Mouse (Mus musculus) cerebellum, adult 9-11 months (tissue): Measurements from ENCODE around the gene Dlk1.

Experiments
- DNase-seq: peaks from one replicate; pipeline ENCODE4 v3.0.0; 2022

Gene Dlk1

DNA sequence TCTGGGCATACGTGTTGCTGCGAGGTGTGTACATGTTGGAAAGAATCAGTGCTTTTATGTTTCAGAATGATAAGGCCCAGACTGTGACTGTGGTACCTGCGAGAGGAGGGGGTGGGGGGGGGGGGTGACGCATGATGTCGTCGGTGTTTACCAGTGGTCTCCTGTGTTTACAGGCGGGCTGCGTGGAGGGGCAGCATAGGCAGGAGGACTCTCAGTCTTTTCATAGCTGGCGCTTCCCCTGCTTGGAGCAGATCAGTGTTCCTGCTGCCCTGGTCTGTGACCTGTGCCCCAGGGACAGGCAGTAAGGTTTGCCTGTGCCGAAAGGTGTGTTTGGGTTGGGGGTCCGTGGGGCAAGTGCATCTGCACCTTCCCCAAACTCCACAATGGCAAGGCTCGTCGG is at the start of gene Dlk1:
Dlk1 (plus strand) TSS at position 232 of the 400 bp plus-strand sequence.
- no peak for DNase-seq

DNA sequence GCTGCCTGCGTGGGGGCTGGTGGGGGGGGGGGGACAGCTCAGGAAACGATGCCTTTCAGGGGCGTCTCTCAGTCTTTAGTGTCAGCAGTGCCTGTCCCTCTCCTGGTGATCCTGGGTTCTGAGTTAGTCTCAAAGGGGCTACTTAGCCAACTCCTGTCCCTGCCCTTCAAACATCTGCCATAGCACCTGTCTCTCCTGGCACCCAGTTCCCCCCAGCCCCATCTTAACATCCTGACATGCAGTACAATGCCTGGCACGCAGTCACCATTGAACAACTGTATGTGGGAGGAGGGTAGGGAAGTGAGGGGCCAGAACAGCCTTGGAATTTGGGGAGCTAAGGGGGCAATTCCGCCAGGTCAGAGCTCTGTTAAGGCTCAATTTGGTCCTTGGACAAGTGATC is 49.7 kb upstream of the Dlk1 start:
- DNase-seq: no peak

DNA sequence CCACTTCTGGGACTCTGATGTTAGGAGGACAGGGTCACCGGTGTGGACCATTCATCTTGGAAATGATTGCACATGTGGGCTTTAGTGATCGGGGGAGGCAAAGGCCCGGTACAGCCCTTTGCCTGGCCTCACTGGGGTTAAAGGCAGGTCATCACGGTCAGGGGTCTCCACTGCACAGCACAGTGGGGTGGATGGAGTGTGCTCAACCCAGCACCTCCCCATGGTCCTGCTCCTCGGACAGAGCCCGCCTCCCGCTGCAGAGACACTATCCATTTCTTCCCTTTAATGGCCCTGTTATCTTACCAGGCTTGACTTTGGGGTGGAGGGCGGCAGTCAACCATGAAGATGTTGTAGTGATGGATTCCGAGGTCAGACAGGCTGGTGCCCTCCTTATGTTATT is 48.9 kb upstream of the Dlk1 start:
- no peak for DNase-seq

DNA sequence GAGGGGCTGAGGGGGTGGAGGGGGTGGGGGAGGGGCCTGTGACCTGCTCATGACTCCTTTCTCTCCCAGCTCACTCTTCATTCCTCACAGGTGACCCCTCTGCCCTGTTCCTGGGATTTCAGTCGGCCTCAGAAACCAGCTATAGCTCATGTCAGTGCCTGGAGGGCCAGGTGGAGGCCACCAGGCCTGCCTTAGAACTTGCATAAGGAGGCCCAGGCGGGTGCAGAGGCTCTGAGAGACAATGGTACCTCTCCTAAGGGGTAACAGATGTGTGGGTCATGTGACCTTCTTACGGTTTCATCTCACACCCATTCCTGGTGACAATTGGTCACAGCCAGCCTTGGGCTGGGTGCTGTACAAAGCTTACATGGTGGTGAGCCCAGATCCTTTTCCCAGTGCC is 46.6 kb upstream of the Dlk1 start:
- no peak for DNase-seq

DNA sequence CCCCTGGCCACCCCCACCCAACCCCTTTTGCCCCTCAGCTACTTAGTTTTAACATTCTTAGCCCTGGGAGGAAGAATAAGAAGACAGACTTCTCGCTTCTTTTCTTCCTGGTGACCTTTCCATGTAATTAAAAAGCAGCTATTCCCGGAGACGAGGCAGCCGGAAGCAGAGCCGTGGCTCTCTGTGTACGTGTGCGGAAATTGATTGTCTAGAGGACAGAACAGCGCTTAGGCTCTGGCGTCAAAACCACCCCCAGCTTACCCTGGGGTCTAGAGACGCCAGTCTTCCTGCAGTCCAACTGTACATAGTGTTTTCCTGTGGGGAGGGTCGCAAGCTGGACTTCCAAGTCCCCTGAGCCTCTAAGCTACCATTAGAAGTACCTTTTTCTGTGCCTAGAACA is 41.9 kb upstream of the Dlk1 start:
- no peak for DNase-seq

DNA sequence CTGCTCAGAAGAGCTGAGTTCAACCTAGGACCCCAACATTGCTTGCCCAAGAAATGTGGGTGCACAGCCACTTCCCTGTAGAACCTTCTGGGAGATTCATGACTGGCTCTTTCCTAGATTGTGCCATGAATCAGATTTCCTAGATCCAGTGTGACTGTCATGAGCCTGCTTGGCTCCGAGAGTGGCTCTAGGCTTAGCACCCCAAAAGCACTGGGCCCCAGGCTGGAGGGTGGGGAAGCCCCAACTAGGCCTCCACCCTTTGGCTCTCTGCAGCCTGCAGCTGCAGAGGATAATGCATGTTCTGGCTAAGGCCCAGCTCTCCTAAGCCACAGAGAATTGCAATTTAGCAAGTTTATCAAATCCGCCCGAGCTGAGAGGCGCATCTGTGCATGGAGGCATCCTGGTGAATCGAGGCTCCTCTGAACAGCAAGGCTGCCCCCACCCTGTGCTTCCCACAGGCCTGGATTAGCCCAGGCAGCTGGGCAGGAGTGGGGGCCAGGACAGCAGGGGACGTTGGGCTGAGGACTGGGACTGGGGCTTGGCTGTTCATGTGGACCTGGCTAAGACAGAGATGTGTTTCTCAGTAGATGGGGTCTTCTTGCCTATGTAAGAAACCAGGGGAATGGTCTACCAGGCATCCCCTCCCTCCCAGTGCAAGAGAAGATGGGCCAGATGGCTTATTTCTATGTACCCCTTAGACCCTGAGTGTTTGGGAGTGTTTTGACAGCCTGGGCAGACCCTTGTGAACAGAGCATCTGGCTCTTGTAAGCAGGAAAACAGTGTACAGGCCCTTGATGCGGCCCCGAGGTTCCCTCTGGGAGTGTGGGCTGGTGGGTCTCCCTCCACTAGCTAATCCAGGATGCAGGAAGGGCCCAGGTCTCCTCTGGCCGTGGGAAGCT is 41.2 kb upstream of the Dlk1 start:
- DNase-seq: no peak

DNA sequence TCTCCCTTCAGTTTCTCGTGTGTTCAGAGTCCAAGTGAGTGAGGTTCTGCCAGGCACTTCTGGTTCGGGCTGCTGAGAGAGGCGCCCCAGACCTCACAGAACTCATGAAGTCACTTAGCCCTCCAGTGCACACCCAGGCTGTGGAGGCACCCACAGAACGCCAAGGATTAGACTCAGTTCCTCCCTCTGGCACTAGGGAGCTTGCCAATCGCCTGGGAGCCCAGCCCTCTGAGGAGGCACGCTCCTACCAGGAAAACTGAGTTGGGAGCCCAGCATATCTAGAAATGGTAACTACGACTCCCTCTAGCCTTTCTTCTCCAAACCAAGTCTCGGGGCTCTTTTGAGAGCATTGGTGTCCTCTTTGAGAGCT is 40.6 kb upstream of the Dlk1 start:
- no peak for DNase-seq

DNA sequence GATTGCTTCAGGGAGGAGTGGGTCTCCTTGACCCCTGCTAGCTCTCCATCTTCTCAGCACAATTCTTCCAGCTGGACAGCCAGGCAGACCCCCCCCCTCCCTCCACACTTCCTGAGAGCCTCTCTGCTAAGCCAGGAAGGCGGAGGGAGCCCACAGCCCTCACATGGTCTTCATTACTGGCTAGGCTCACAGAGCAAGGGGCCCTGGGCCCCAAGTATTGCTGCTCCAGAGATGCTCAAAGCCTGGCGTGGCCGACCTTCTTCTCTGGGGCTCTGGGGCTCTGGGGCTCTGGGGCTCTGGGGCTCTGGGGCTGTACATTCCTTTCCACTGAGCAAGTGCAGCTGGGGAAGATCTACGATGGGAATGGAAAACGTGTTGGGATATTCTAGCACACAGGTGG is 39.9 kb upstream of the Dlk1 start:
- DNase-seq: no peak

DNA sequence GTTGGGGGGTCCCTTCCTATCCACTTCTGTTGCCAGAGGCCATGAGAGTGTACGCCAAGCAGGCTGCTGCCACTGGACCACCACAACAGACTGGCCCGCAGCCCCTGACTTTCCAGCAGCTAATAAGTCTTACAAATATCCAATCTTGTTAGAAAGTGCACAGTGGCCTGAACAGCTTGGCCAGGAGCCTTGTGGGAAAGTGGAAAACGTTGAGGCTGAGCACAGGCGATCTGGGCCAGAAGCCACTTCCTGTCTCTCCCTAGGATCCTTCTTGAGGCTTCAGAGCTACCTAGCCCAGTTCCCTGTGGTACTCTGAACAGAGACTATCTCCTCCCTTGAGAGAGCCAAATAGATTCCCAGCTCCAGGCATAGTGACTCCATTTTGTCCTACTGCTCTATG is 39.3 kb upstream of the Dlk1 start:
- DNase-seq: no peak

DNA sequence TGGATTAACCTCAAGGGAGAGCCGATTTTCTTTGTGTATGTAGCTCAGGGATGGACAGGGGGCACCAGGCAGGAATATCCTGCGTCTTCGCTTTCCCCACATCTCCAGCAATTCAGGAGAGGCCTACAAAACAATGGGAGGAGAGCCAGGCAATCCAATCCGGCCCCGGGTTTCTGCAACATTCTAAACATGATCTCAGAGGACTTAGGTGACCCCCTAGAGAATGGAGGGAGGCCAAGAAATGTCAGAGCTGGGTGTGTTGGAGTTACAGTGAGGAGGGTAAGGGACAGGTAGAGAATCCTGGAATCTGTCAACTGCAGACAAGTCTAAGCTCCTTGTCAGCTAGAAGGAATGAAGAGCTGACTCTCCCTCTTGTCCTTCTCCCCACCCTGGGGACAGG is 35.9 kb upstream of the Dlk1 start:
- no peak for DNase-seq

DNA sequence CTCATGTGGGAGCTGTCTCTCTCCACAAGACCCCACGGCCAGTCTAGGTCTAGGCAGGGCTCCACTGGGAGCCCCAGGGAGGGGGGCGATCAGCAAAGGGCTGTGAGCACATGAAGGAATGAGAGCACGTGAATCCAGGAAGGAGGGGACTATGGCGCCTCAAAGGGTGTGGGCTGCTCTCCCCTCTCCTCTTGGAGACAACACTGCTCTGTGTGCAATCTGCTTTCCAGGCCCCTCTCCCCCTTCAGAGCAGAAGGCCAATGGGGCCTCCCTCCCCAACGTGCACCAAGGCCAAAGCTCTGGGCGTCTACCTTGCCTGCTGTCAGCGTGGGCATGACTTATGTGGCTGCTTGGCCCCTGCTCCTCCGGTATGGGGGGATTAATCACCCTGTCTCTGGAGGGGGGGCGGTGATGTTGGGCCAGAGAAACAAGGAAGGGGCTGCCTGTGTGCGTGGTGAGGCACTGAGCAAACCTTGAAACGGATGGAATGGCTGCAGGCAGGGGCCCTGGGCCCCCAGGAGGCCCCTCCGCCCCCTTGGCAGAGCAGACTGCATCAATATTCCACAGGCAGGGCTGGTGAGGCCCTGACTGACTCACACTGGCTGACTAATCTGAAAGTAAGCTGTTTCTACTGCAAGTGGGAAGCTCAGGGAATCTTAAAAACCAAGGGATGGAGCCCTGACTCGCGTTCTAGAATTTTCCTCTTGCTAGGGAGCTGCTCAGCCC is 35.0 kb upstream of the Dlk1 start:
- DNase-seq: no peak

DNA sequence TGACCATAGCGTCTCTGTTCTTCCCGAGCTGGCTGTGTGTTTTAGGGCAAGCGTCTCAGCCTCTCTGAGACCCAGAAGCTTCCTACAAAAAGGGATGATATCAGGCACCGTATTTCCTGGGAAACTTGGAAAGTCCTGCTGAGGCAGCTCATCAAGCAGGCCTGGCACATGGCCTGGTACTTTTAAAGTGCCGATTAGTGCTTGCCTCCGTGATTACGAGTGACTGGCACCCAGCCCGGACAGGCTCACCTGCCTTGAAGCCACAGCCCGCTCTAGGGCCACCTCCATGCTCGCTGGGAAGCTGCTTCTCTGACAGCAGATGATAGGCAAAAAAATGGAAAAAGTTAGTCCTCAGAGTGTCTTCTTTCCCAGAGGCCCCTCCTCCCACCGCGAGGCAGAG is 32.6 kb upstream of the Dlk1 start:
- DNase-seq: no peak

DNA sequence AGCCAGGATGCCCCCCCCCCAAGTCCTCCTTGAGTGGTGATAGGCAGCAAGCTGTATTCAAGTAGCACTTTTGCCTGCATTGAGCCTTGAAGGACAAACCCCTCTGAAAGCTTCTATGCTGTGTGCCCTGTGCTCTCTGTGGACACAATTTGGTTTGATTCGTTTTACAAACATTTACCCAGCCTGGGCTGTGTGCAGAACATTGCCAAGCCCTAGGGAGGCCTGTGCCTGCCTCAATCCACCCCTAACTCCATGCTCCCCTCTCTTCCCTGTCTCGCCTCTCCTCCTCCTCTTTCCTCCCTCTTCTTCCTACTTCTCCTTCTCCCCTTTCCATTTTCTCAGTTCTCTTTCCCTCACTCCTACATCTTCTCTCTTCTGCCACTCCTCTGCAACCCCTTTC is 29.5 kb upstream of the Dlk1 start:
- no peak for DNase-seq

DNA sequence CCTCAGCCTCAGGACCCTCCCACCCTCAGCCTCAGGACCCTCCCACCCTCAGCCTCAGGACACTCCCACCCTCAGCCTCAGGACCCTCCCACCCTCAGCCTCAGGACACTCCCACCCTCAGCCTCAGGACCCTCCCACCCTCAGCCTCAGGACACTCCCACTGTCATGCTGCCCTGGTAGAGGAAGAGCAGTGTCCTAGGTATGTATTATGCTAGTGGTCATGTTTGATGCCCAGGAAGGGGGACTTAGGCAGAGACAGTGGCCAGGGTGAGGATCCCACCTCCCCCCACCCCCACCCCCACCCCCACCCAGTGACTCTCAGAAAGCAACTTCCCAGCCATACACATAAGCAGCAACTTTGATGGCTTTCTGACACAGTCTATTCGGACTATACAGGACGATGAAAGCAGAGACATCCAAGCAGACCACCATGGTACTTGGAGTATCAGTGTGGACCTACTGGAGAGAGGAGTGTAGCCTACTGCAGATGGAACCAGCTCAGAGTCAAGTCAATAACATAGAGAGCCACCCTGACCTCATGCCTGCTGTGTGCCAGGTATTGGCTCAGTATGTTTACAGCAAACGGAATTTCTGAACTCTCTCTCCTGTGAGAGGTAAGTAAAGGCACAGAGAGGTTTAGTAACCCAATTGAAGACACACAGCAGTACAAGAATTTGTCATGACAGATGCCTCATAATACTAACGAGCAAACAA is 28.8 kb upstream of the Dlk1 start:
- DNase-seq: no peak

DNA sequence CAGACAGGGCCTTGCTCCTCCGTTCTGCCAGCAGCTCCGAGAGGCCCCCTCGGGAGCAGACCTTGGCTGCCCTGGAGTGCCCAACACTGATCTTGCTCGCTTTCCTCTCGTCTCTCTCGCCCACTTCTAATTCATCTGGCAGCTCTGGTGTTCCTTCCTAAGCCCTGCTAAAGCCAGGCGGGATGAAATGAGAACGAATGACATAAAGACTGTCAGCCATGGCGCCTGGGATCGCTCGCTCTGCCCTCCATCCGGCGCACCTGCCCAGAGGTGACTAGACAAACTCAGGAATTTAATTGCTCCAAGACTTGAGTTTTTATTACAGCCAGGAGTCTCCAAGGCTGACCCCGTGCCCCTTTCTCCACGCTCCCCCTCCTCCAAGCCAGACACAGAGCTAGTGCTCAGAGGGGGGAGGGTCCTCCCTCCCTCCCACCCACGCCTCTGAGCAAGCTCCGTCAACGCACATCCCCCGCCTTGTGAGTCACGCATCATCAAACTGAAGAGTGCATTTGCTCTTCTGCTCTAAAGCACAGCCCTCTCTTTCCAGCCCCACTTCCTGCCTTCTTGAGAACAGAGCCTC is 27.8 kb upstream of the Dlk1 start:
- no peak for DNase-seq

DNA sequence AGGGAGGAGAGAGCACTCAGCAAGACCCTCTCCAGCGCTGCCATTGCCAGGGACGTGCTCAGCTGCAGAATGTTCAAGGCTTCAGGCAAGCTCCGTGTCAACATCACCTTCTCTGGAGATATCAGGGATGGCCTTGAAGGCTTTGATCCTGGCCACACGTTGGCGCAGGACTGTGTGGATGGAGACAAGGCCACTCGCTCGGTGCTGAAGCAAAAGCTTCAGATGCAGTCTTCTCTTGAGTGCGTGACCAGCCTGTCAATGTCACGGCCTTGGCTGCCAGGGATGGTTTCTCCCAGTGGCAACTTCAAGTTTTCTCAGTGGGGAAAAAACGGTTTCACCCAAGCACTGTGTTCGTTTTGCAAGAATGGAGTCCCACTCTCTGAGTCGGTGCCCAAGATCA is 26.6 kb upstream of the Dlk1 start:
- DNase-seq: no peak

DNA sequence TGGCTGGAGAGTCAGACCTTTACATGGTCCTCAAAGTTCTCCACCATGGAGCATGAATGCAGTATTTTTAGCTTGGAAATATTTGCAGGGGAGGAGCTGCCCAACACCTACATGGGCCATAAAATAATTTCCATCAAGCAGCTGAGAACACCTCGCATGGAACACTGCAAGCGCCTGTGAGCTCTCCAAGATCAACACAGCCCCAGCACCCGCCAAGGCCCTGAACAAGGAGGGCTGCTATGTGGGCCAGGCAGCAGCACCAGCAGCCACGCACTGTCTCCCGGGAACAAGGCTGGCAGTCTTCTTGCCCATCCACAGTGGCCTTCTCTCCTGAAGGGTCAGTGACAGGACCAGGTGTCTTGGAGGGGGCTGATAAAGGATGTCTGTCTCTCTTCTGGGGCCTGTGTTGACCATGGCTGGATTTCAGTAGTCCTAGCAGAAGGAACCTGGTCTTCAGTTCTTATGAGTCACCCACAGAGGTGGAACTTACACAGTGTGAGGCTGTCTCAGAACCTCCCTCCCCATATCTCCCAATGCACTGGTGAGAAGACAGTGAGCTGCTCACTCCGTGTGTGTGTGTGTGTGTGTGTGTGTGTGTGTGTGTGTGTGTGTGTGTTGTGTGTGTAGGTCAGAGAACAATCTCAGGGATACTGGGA is 20.0 kb upstream of the Dlk1 start:
- no peak for DNase-seq

DNA sequence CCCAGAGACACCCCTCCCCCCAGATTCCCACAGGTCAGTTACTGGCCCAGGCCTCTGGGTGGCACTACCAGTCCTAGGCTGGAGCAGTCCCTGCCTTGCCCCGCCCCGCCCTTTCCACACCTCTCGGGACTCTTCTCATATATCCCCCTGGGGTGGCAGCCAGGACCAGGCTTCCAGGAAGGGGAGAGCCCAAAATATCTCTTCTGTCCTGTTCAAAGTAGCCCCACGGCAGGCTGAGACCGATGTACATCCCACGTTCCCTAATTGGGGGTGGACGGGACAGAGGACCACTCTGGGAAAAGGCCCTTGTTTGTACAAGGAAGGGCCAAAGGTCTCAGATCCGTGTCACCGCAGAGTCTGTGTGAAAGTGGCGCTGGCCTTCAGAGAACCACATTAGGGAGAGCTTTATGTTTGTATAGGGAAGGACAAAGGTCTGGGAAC is 16.2 kb upstream of the Dlk1 start:
- peak; percentile 9 for DNase-seq

DNA sequence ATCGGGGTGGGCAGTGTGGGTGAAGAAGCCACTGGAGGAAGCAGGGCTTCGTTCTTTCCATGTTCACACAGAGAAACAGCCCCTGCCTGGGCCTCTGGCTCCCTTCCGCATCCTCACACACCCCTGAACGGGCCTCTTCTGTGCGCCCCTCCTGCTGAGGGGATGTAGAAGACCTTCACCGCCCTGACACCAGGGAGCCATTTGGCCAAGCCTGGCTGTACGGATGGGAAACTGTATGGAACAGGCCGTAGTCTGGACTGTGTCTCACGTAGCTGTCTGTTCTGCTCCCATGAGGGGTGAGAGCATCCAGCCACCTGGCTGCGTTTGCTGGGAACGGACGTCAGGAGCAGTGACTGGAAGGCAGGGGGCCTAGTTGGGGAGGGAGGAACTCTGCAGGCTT is 15.8 kb upstream of the Dlk1 start:
- no peak for DNase-seq

DNA sequence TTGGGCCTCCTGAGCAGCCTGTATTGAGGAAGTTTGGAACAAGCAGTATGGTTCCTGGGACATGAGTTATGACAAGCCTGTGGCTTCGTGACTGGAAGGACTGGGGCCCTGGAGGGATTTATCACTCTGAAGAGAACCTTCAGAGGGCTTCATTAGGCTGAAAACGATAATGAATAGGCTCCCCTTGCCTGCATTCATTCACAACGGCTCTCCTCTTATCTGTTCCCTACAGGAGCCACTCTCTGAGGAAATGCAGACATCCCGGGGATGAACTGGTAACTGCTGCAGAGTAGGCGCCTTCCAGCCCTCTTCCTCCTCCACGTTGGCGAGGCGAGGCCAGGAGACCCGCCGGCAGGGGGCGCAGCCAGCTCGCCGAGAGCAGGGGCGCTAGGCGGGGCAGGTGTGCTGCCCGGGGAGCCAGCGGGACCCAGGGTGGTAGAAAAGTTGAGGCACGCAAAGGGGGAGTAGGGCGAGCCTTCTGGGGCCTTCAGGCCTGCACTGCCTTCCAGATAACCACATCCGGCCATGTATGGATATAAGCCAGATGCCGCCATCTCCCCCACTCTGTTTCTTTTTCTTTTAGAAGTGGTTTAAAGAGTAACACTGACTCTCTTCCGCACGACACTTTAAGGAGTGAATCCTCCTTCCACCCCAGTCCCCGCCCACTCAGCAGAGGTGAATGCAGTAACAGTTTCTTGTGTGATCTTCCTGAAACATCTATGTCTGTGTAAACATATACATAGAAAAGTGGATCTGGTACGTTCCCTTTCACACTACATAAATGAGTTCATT is 14.9 kb upstream of the Dlk1 start:
- peak; percentile 25 for DNase-seq

DNA sequence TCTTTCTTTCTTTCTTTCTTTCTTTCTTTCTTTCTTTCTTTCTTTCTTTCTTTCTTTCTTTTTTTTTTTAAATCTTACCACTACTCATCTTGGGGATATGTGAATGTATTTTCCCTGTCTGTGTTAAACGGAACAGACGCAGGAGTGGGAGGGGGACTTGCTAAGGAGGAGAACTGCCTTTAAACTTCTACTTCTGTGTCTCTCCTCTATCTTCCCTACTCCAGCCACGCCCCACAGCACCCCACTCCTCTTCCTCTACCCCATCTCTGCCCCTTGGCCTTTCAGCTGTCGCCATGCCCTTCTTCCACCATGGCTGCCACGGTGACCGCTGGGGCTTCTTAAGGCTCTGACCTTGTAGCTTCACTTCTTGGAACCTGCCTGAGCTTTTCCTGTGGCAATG is 14.2 kb upstream of the Dlk1 start:
- DNase-seq: no peak

DNA sequence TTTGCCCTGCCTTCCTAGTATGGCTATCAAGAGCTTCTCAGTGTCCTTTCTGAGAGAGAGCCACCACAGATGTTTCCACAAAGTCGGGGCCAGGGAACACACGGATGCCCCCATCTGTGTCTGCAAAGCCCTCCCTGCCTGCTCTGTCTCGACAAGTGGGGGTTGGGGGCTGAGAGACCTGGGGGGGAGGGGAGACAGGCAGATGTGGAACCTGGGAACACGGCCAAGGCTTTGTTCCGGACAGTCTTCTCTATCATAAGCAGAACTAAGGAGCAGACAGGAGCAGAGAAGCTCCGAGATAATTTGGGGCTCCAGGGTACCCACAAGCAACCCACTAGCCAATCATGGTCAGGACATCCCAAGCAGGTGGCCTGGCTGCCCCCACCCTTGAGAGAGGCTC is 12.6 kb upstream of the Dlk1 start:
- DNase-seq: no peak
